Mouse (Mus musculus): ENCODE measurements at regions not wholly inside any gene's neighbourhood (a gene's known extent, or its start where the extent isn't known, plus 50 kb on each side); places are given as distances from the start of the nearest gene placed in this dataset.
"Not testable (repeated sequence)": the region's sequence is repeated elsewhere in the genome, so short reads cannot be mapped to it uniquely, and the experiment has no call there.

GRCm38 (mm10) chr11:113132078-113133064 lies 350.3 kb downstream of the Sox9 start:
- DNase-seq (ENCODE audit: low read depth): no peak

- no peak for DNase-seq (ENCODE audit: low read depth)
These were observed 351.4 kb downstream of the Sox9 start for GRCm38 (mm10) chr11:113133407-113133806.

- no peak for DNase-seq (ENCODE audit: low read depth)
These were observed 353.2 kb downstream of the Sox9 start for GRCm38 (mm10) chr11:113135261-113135660.

GRCm38 (mm10) chr11:113138462-113138861 lies 356.4 kb downstream of the Sox9 start:
- DNase-seq (ENCODE audit: low read depth): no peak

- no peak for DNase-seq (ENCODE audit: low read depth)
These were observed 358.6 kb downstream of the Sox9 start for GRCm38 (mm10) chr11:113140595-113140994.

- DNase-seq (ENCODE audit: low read depth): no peak
These were observed 360.8 kb downstream of the Sox9 start for GRCm38 (mm10) chr11:113142816-113143215.

- DNase-seq (ENCODE audit: low read depth): no peak
These were observed 362.0 kb downstream of the Sox9 start for GRCm38 (mm10) chr11:113143839-113144627.

- no peak for DNase-seq (ENCODE audit: low read depth)
These were observed 363.7 kb downstream of the Sox9 start for GRCm38 (mm10) chr11:113145721-113146120.

GRCm38 (mm10) chr11:113146762-113147161 lies 364.7 kb downstream of the Sox9 start:
- DNase-seq (ENCODE audit: low read depth): no peak

- DNase-seq (ENCODE audit: low read depth): no peak
These were observed 365.6 kb downstream of the Sox9 start for GRCm38 (mm10) chr11:113147535-113148197.

GRCm38 (mm10) chr11:113148198-113148537 lies 366.1 kb downstream of the Sox9 start:
- no peak for DNase-seq (ENCODE audit: low read depth)

GRCm38 (mm10) chr11:113155515-113155914 lies 373.5 kb downstream of the Sox9 start:
- DNase-seq (ENCODE audit: low read depth): no peak

GRCm38 (mm10) chr11:113163941-113164340 lies 381.9 kb downstream of the Sox9 start:
- DNase-seq (ENCODE audit: low read depth): no peak

- DNase-seq (ENCODE audit: low read depth): no peak
These were observed 382.5 kb downstream of the Sox9 start for GRCm38 (mm10) chr11:113164510-113164909.

GRCm38 (mm10) chr11:113165069-113165795 lies 383.2 kb downstream of the Sox9 start:
- no peak for DNase-seq (ENCODE audit: low read depth)

- no peak for DNase-seq (ENCODE audit: low read depth)
These were observed 384.5 kb downstream of the Sox9 start for GRCm38 (mm10) chr11:113166517-113166916.

GRCm38 (mm10) chr11:113172497-113173140 lies 390.6 kb downstream of the Sox9 start:
- no peak for DNase-seq (ENCODE audit: low read depth)

GRCm38 (mm10) chr11:113173317-113173716 lies 391.3 kb downstream of the Sox9 start:
- DNase-seq (ENCODE audit: low read depth): not testable (repeated sequence)

- DNase-seq (ENCODE audit: low read depth): no peak
These were observed 392.0 kb downstream of the Sox9 start for GRCm38 (mm10) chr11:113174011-113174507.

GRCm38 (mm10) chr11:113175323-113175722 lies 393.3 kb downstream of the Sox9 start:
- DNase-seq (ENCODE audit: low read depth): no peak

- DNase-seq (ENCODE audit: low read depth): no peak
These were observed 394.2 kb downstream of the Sox9 start for GRCm38 (mm10) chr11:113176183-113176582.

Data from c-Kit-positive CD71-positive TER-119-negative erythroid progenitor cells, embryonic 14.5 days (primary cell).